Mouse (Mus musculus) bone marrow, adult 2 months (tissue): ENCODE data around the gene Brsk2.

Experiments
- CTCF ChIP-seq: fragments of 200-500 bp; IDR thresholded peaks from 2 replicates; pipeline ENCODE4 v1.5.1; 2011; ENCODE audit warnings: low read length, control low read depth; ENCODE audit not compliant: control insufficient read depth, insufficient read depth
- POLR2A ChIP-seq: fragments of 200-500 bp; IDR thresholded peaks from 2 replicates; pipeline ENCODE4 v1.6.1; 2011; ENCODE audit warnings: low read depth, mild to moderate bottlenecking, control low read depth, low read length, borderline replicate concordance; ENCODE audit not compliant: control insufficient read depth

GRCm38 (mm10) chr7:141945927-141946326 is 3.6 kb upstream of the Brsk2 start:
- TF ChIP-seq CTCF (no peak), POLR2A (no peak)
